28 mouse cellular contexts compared by ENCODE assay signal in genomic region chr1:64463715-64464290, GRCm38 (mm10).
DNase-seq lines count a peak whose midpoint lies in the region; ATAC-seq lines count a peak whose summit lies in the region.
"Had no signal": no experiment of that assay in that cellular context is flagged by ENCODE, and none has a peak within 500 bp of the region (broad histone marks: within the 10 kb centered on the region; RNA-seq: fewer than 3 reads in every experiment).

No protein-coding gene starts in this region.

- no peaks in the 10 kb centered on the region for H3K9me3 ChIP-seq in heart, embryonic 11.5 days (replicated peaks; ENCODE audit: control insufficient read depth, low read length)
- H3K9me3 ChIP-seq in liver, embryonic 11.5 days (ENCODE audit: control insufficient read depth, low read length): no peaks in the 10 kb centered on the region
- no peaks in the 10 kb centered on the region for H3K9me3 ChIP-seq in liver, embryonic 12.5 days (replicated peaks)
- H3K9me3 ChIP-seq: forebrain, embryonic 12.5 days; heart, embryonic 15.5 days; intestine, embryonic 15.5 days; midbrain, embryonic 10.5 days; midbrain, embryonic 15.5 days; stomach, embryonic 15.5 days had no signal

- H3K36me3 ChIP-seq in heart, embryonic 11.5 days (ENCODE audit: control insufficient read depth, insufficient read depth, low read length): no peaks in the 10 kb centered on the region
- no peaks in the 10 kb centered on the region for H3K36me3 ChIP-seq in liver, embryonic 11.5 days (ENCODE audit: control insufficient read depth, insufficient read depth, low read length)
- no peaks in the 10 kb centered on the region for H3K36me3 ChIP-seq in liver, embryonic 12.5 days
- H3K36me3 ChIP-seq: forebrain, embryonic 12.5 days; heart, embryonic 15.5 days; intestine, embryonic 15.5 days; midbrain, embryonic 10.5 days; midbrain, embryonic 15.5 days; neural tube, embryonic 15.5 days; stomach, embryonic 15.5 days had no signal

- H3K27me3 ChIP-seq in heart, embryonic 11.5 days (ENCODE audit: control insufficient read depth, insufficient read depth, low read length): no peaks in the 10 kb centered on the region
- H3K27me3 ChIP-seq in liver, embryonic 11.5 days (replicated peaks; ENCODE audit: control insufficient read depth, insufficient read depth, low read length): no peaks in the 10 kb centered on the region
- H3K27me3 ChIP-seq in liver, embryonic 12.5 days (replicated peaks): no peaks in the 10 kb centered on the region
- H3K27me3 ChIP-seq: forebrain, embryonic 12.5 days; heart, embryonic 15.5 days; intestine, embryonic 15.5 days; midbrain, embryonic 15.5 days; neural tube, embryonic 15.5 days; stomach, embryonic 15.5 days had no signal

- no peaks in the 10 kb centered on the region for H3K4me1 ChIP-seq in heart, embryonic 11.5 days (ENCODE audit: control insufficient read depth, insufficient read depth, low read length)
- H3K4me1 ChIP-seq in liver, embryonic 11.5 days (replicated peaks; ENCODE audit: control insufficient read depth, insufficient read depth, low read length): no peaks in the 10 kb centered on the region
- H3K4me1 ChIP-seq in liver, embryonic 12.5 days: no peaks in the 10 kb centered on the region
- H3K4me1 ChIP-seq: forebrain, embryonic 12.5 days; heart, embryonic 15.5 days; intestine, embryonic 15.5 days; midbrain, embryonic 10.5 days; midbrain, embryonic 15.5 days; neural tube, embryonic 15.5 days; stomach, embryonic 15.5 days had no signal

- no peak overlapping the region for H3K4me3 ChIP-seq in heart, embryonic 11.5 days (ENCODE audit: low read depth, low read length)
- no peak overlapping the region for H3K4me3 ChIP-seq in liver, embryonic 11.5 days (ENCODE audit: low read depth, low read length)
- H3K4me3 ChIP-seq in liver, embryonic 12.5 days: no peak overlapping the region
- H3K4me3 ChIP-seq: erythroblast, embryonic 14.5 days; forebrain, embryonic 12.5 days; heart, embryonic 15.5 days; intestine, embryonic 15.5 days; midbrain, embryonic 10.5 days; midbrain, embryonic 15.5 days; neural tube, embryonic 15.5 days; stomach, embryonic 15.5 days had no signal

- 71% methylated on average over 5 of the region's 5 CpGs for WGBS in heart, embryonic 11.5 days (ENCODE audit: insufficient replicate concordance)
- WGBS in liver, embryonic 11.5 days: 69% methylated on average over 5 of the region's 5 CpGs
- 52% methylated on average over 5 of the region's 5 CpGs for WGBS in liver, embryonic 12.5 days (ENCODE audit: insufficient replicate concordance)

- DNase-seq in heart, adult 11 months: peak; percentile 41
- DNase-seq in liver, embryonic 11.5 days (ENCODE audit: low spot score): peak; percentile 9
- peak; percentile 19 to 60 for DNase-seq in left cerebral cortex, postnatal 14 days (ENCODE audit: low spot score in 2 of 2)
- peak; percentile 77 for DNase-seq in telencephalon, adult 2 months (ENCODE audit: low read depth, low spot score)
- no peak for DNase-seq in ovary, postnatal 10 days (ENCODE audit: low spot score)
- DNase-seq: adrenal gland, postnatal 14 days; cerebellum, adult 11-12 months; cerebellum, adult 9-11 months; gastrocnemius, postnatal 10 days; kidney, adult 8-10 months; kidney, postnatal 4 days; lung, adult 2 months; lung, postnatal 14 days; thymus, postnatal 14 days had no signal

- intact Hi-C loops in left cerebral cortex, postnatal 14 days (cut with DNase I): loop anchor here (10.0 kb wide), 1 partner anchor 61 kb away; no protein-coding TSS in a partner anchor

- no peak overlapping the region for H3K4me2 ChIP-seq in heart, embryonic 11.5 days
- no peak overlapping the region for H3K4me2 ChIP-seq in liver, embryonic 11.5 days
- no peak overlapping the region for H3K4me2 ChIP-seq in liver, embryonic 12.5 days
- H3K4me2 ChIP-seq: forebrain, embryonic 12.5 days; heart, embryonic 15.5 days; intestine, embryonic 15.5 days; midbrain, embryonic 15.5 days; neural tube, embryonic 15.5 days; stomach, embryonic 15.5 days had no signal

- no peak overlapping the region for H3K9ac ChIP-seq in heart, embryonic 11.5 days (ENCODE audit: low read depth, low read length)
- H3K9ac ChIP-seq in liver, embryonic 11.5 days (ENCODE audit: low read depth, low read length): no peak overlapping the region
- H3K9ac ChIP-seq in liver, embryonic 12.5 days: no peak overlapping the region
- H3K9ac ChIP-seq: forebrain, embryonic 12.5 days; heart, embryonic 15.5 days; intestine, embryonic 15.5 days; liver, embryonic 14.5 days; midbrain, embryonic 15.5 days; neural tube, embryonic 15.5 days; stomach, embryonic 15.5 days had no signal

- H3K27ac ChIP-seq in heart, embryonic 11.5 days (ENCODE audit: low read depth, low read length): no peak overlapping the region
- H3K27ac ChIP-seq in liver, embryonic 11.5 days (ENCODE audit: low read depth, low read length): no peak overlapping the region
- no peak overlapping the region for H3K27ac ChIP-seq in liver, embryonic 12.5 days
- H3K27ac ChIP-seq: forebrain, embryonic 12.5 days; heart, embryonic 15.5 days; hindbrain, postnatal 0 days; intestine, embryonic 15.5 days; kidney, postnatal 0 days; liver, embryonic 14.5 days; midbrain, embryonic 10.5 days; midbrain, embryonic 15.5 days; neural tube, embryonic 15.5 days; stomach, embryonic 15.5 days had no signal

- no peak for ATAC-seq in heart, embryonic 11.5 days (replicated peaks; ENCODE audit: insufficient number of reproducible peaks, low FRiP score, low TSS enrichment)
- ATAC-seq in liver, embryonic 11.5 days (replicated peaks; ENCODE audit: low FRiP score): no peak
- no peak for ATAC-seq in liver, embryonic 12.5 days
- ATAC-seq: CD4-positive, CD25-positive, alpha-beta regulatory T cell, adult 4 months; hindbrain, postnatal 0 days; intestine, embryonic 15.5 days; midbrain, embryonic 15.5 days had no signal
